Mouse (Mus musculus) adipocyte (in vitro differentiated cells): Measurements from ENCODE around the gene Dapp1.
"Not testable (repeated sequence)": the region's sequence is repeated elsewhere in the genome, so short reads cannot be mapped to it uniquely, and the experiment has no call there.

Source experiments
- DNase-seq: peaks from one replicate; pipeline ENCODE4 v3.0.0-alpha.2; 2016; ENCODE audit warnings: low spot score

Gene Dapp1

GRCm38 (mm10) chr3:137918172-137918931, 63.0 kb downstream of the Dapp1 start, which contains the start of gene Lamtor3:
Gene Lamtor3 (plus strand): TSS chr3:137918506.
- DNase-seq: peak; percentile 92

DNA sequence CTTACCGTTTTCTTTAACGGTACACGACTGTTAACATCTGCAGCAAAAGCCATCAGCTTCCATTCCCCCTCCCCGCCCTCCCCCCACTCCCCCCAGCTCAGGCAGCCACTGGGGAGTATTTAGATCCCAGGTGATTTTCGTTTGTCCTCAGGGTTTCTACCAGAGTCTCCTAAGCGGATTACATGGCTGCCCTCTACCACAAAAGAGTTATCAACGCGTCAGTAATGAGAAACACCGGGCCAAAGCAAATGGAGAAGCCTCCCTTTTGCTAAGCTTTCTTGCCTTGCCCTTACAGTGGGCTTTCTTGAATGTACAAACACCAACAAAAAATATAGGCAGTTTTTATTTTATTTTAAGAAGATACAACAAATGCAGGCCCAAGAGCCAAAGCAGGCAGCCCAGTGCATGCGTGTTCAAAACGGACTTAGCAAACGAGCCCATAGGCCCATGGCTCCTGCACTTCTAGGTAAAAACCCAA, 63.6 kb downstream of the Dapp1 start:
- no peak for DNase-seq

DNA sequence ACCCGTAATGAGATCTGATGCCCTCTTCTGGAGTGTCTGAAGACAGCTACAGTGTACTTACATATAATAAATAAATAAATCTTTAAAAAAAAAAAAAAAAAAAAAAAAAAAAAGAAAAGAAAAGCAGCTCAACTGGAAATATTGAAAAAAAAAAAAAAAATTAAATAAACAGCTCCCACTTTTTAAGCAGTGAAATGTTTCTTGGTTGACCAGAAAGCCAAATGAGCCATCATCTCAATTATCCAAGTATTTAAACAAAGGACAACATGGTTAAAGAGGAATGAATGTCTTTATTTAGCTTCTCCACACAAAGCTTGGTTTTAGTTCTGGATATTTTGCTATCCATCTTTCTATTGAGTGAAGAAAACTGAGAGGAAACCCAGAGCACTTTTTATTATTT, 66.8 kb downstream of the Dapp1 start:
- DNase-seq: not testable (repeated sequence)

GRCm38 (mm10) chr3:137913093-137913492, 68.3 kb downstream of the Dapp1 start:
- DNase-seq: no peak

DNA sequence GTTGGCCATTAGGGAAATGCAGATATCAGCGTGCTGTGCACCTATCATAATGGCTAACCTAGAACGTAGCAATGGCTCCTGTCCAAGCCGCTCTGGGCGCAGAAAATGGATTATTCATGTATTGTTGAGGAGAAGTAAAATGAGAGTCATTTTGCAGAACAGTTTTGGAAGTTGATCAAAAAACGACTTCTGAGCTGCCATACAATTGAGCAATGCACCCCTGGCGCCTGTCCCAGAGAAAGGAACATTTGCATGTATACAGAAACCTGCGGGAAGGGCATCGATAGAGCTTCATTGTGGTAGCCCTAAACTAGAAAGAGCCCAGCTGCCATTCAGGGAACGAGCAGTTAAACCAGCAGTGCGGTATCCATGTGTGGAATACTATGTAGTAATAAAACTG, 81.2 kb downstream of the Dapp1 start:
- DNase-seq: peak; percentile 81

- no peak for DNase-seq
Observed at GRCm38 (mm10) chr3:137897685-137898084, 83.7 kb downstream of the Dapp1 start.

DNA sequence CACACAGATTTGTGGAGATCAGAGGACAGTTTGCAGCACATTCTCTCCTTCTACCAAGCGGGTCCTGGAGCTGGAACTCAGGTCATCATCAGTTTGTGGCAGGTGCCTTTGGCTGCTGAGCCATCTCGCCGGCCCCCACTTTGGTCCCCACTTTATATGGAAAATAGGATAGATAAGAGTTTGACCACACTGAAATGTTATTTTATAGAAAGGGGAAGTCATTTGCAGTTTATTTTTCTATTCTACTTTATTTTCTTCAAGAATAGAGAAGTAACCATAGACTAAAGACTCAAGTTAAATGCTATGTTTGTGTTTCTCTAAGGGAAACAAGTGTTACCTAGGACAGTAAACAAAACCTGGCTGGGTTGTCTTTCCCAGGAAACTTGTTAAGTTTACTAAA, 84.5 kb downstream of the Dapp1 start:
- no peak for DNase-seq

- DNase-seq: no peak
Observed at GRCm38 (mm10) chr3:137896386-137896785, 85.0 kb downstream of the Dapp1 start.

GRCm38 (mm10) chr3:137895196-137895595, 86.1 kb downstream of the Dapp1 start:
- no peak for DNase-seq

DNA sequence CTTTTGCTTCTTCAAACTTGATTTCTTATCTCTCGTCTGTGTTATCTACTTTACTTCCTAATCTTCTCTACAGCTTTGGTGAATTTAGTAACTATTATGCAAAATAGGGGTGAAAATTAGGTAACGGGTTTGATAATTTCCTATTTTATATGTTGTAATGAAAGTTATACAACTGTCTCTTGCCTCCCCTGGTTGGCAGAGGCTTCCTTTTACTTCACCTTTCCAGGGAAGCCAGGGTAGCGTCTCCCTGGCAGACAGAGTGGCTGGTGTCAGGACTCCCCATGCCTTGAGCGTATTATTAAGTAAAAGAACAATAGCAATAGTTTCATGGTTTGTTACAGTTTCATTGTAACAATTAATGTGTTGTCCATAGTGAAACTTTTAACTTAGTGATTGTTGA, 87.6 kb downstream of the Dapp1 start:
- DNase-seq: no peak

DNA sequence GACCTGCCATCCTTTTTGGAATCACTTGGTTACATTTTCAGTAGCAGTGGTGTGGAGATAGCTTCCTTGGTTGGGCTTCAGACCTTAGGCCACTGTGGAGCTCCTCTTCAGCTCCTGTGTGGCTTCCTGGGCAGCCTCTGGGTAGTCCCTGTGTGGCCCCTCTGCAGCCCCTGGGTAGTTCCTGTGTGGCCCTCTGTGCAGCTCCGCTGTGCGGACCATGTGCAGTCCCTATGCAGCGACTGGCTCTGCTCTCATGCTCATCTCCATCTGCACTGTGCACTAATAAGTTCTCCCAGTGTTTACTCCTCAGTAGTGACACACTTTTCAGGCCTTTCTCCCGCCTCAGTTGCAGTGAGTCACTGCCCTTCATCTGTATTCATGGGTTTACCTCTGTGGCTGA, 89.2 kb downstream of the Dapp1 start:
- DNase-seq: no peak

DNA sequence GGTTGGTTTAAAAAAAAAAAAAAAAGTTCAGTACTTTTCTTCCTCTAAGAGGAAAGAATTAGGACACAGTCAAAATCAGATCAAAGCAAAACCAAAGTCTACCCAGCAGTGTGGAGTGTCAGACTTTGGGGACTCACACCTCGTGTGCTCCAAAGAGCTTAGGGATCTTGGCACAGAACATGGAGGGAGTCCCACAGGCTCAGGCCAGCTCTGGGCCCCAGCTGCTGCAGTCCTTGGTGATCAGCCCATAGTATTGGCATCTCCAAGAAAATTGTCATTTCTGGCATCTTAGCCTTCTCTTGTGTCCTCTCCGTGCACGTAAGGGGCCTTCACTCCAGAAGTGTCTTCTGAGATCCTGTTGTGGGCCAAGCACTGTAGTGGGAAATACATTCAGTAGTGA, 90.3 kb downstream of the Dapp1 start:
- no peak for DNase-seq

GRCm38 (mm10) chr3:137887961-137888360, 93.4 kb downstream of the Dapp1 start:
- peak; percentile 32 for DNase-seq

DNA sequence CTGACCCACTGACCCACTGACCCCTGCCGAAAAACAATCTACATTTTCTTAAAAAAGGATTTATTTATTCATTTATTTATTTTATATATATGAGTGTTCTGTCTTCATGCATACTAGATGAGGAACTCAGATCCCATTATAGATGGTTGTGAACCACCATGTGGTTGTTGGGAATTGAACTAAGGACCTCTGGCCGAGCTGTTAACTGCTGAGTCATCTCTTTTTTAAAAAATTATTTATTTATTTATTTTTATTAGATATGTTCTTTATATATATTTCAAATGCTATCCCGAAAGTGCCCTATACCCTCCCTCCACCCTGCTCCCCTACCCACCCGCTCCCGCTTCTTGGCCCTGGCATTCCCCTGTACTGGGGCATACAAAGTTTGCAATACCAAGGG, 100.3 kb downstream of the Dapp1 start:
- no peak for DNase-seq
